Mouse (Mus musculus) cerebellum, adult 2 months (tissue): ENCODE data around the gene Lix1.

ENCODE experiments used
- CTCF ChIP-seq: fragments of 200-500 bp; IDR thresholded peaks from 2 replicates; pipeline ENCODE4 v1.5.1; 2011; ENCODE audit warnings: low read depth, mild to moderate bottlenecking, control low read depth, low read length, moderate library complexity, borderline replicate concordance; ENCODE audit not compliant: insufficient read depth
- POLR2A ChIP-seq: fragments of 200-500 bp; IDR thresholded peaks from 2 replicates; pipeline ENCODE4 v1.6.1; 2011; ENCODE audit warnings: low read length, control low read depth, borderline replicate concordance; ENCODE audit not compliant: insufficient read depth

DNA sequence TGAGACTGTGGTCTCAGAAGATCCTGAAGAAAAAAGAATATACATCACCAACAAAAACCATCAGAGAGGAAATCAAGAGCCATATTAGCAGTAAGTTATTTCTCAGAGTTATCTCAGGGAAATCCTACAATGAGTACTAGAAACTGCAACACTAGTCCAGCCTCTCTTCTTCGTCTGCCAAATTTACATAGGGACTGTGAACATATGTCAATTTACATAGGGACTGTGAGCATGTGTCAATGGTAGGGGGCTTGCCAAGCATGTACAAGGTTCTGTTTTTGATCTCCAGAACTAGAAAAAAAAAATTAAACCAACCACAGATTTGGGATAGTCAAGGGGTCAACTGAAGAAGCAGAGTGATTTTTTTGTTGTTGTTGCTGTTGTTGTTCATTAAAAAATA, 48.6 kb downstream of the Lix1 start:
- TF ChIP-seq CTCF (no peak), POLR2A (no peak)
